Mouse (Mus musculus) limb, embryonic 14.5 days (tissue): ENCODE data around the gene Cops7b. TPM values are rescaled to one million over a fixed set of nuclear protein-coding genes. Genes with fewer than 3 reads are reported as not detected.
A peak's percentile ranks its signal among the peaks of the same experiment; 100 is the strongest.

Experiments used
- ATAC-seq: fragments of 200-750 bp; cut with Nextera tagmentation; 2 replicates; pipeline ENCODE4 v1.8.0; 2017; ENCODE audit warnings: low read depth, moderate number of reproducible peaks, moderate TSS enrichment; ENCODE audit not compliant: low FRiP score
- DNase-seq: peaks from one replicate; pipeline ENCODE4 v3.0.0-alpha.2; 2015; ENCODE audit warnings: low spot score
- H3K27ac ChIP-seq: fragments of 300-500 bp; sonication (generic); replicated peaks from 2 replicates; pipeline ENCODE4 v1.5.1; 2014; ENCODE audit warnings: low read depth, mild to moderate bottlenecking, low read length, moderate library complexity, mixed read lengths
- H3K27me3 ChIP-seq: fragments of 300-500 bp; sonication (generic); 2 replicates; pipeline ENCODE4 v1.6.1; 2014; ENCODE audit warnings: low read length, mixed read lengths; ENCODE audit not compliant: control insufficient read depth, insufficient read depth
- H3K36me3 ChIP-seq: fragments of 300-500 bp; sonication (generic); 2 replicates; pipeline ENCODE4 v1.6.1; 2014; ENCODE audit warnings: mild to moderate bottlenecking, low read length, moderate library complexity, mixed read lengths; ENCODE audit not compliant: control insufficient read depth, insufficient read depth
- H3K4me1 ChIP-seq: fragments of 300-500 bp; sonication (generic); 2 replicates; pipeline ENCODE4 v1.6.1; 2014; ENCODE audit warnings: antibody characterized with exemption, low read length, mixed read lengths; ENCODE audit not compliant: control insufficient read depth, insufficient read depth
- H3K4me2 ChIP-seq: fragments of 300-500 bp; sonication (generic); replicated peaks from 2 replicates; pipeline ENCODE4 v1.6.1; 2014; ENCODE audit warnings: low read depth, mild to moderate bottlenecking, low read length, moderate library complexity; ENCODE audit not compliant: severe bottlenecking
- H3K4me3 ChIP-seq: fragments of 300-500 bp; sonication (generic); replicated peaks from 2 replicates; pipeline ENCODE4 v1.5.1; 2014; ENCODE audit warnings: low read length
- H3K9ac ChIP-seq: fragments of 300-500 bp; sonication (generic); 2 replicates; pipeline ENCODE4 v1.6.1; 2014; ENCODE audit warnings: mild to moderate bottlenecking, low read depth, low read length, moderate library complexity; ENCODE audit not compliant: severe bottlenecking
- H3K9me3 ChIP-seq: fragments of 300-500 bp; sonication (generic); 2 replicates; pipeline ENCODE4 v1.6.1; 2016; ENCODE audit warnings: low read length; ENCODE audit not compliant: control insufficient read depth
- POLR2A ChIP-seq: fragments of 200-500 bp; IDR thresholded peaks from 2 replicates; pipeline ENCODE4 v1.8.0; 2012; ENCODE audit warnings: inconsistent platforms, mild to moderate bottlenecking, moderate library complexity, borderline replicate concordance; ENCODE audit not compliant: insufficient read depth, insufficient read length; ENCODE audit errors: extremely low read depth
- WGBS: fragments of 180-500 bp; shearing (Covaris S2); extraction: QIAGEN DNeasy Blood & Tissue Kit; methylation state at CpG from one replicate; pipeline ENCODE4 v1.1.7; 2014; 5-methylcytosine and 5-hydroxymethylcytosine counted together
- polyA plus RNA-seq, 2 experiments: library from polyadenylated mRNA; depleted of rRNA in 1 of 2; stranded (reverse) in 1 of 2; unstranded in 1 of 2; fragments of >200 nt; fragmentation: Nextera tagmentation in 1 of 2; extraction: Ambion mirVana in 1 of 2; gene quantifications; 2 replicates each; pipeline versions ENCODE4 v1.2.1 to v1.2.3; 2012 to 2014

Cops7b gene
- polyA plus RNA-seq, 2 experiments: 35.6 to 62.1 TPM

DNA sequence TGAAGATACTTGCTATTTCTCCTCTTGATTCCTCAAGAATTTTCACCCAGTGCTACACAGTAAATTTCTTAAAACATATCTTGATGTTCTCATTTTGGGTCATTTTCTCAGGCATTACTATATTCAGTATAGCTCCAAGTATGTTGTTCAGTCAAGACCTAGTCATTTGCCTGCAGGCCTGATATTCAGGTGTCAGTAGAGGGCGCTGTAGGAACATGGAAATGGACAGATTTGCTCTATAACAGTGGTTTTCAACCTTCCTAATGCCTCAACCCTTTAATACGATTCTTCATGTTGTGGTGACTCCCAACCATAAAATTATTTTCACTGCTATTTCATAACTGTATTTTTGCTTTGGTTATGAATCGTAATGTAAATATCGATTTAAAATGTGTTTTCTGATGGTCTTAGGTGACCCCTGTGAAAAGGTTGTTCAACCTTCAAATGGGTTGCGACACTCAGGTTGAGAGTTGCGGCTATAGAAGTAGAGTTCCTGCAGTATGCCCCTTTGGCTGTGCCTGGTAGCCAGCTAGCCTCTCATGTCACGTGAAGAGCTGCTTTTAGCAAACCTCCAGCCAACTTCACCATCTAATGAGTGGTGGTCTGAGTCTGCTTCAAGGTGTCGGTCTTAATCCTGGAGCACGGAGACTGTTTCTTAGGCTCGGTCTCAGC lies 35.9 kb downstream of the Cops7b start:
- TF ChIP-seq POLR2A: no peak
- no peak overlapping the region for H3K4me3 ChIP-seq
- no peaks in the 10 kb centered on the region for H3K27me3 ChIP-seq
- H3K36me3 ChIP-seq: no peaks in the 10 kb centered on the region
- ATAC-seq (peak; percentile 74), DNase-seq (peak; percentile 84)
- 63% methylated on average over 10 of the region's 10 CpGs for WGBS
- H3K9ac ChIP-seq: no peak overlapping the region
- H3K9me3 ChIP-seq: no peaks in the 10 kb centered on the region
- H3K27ac ChIP-seq: no peak overlapping the region
- peaks cover 9% of the 10 kb centered on the region for H3K4me1 ChIP-seq
- H3K4me2 ChIP-seq: no peak overlapping the region

DNA sequence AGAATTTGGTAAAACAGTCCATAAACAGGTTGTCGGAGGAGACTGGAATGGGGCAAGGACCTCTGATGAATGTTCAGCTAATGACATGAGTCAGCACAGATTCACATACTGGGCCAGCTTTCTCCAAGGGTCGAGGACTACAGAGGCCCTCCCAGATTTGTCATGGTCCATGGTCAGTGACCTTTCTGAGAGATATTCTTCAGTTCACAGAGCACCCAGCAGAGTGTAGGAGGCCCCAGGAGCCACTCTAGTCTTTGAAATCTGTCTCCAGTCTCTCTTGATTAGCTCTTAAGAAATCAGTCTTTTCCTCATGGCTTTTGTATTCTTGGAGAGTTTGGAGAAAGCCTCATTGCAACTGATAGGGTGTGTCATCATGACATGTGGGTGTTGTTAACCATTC lies 39.6 kb downstream of the Cops7b start:
- Histone ChIP-seq H3K4me3 (no peak overlapping the region), H3K4me2 (no peak overlapping the region), H3K27ac (no peak overlapping the region), H3K4me1 (peaks cover 9% of the 10 kb centered on the region), H3K9ac (no peak overlapping the region), H3K36me3 (no peaks in the 10 kb centered on the region), H3K9me3 (no peaks in the 10 kb centered on the region), H3K27me3 (no peaks in the 10 kb centered on the region)
- DNase-seq (no peak), ATAC-seq (no peak)
- no peak for TF ChIP-seq POLR2A
- 72% methylated on average over 2 of the region's 2 CpGs for WGBS

DNA sequence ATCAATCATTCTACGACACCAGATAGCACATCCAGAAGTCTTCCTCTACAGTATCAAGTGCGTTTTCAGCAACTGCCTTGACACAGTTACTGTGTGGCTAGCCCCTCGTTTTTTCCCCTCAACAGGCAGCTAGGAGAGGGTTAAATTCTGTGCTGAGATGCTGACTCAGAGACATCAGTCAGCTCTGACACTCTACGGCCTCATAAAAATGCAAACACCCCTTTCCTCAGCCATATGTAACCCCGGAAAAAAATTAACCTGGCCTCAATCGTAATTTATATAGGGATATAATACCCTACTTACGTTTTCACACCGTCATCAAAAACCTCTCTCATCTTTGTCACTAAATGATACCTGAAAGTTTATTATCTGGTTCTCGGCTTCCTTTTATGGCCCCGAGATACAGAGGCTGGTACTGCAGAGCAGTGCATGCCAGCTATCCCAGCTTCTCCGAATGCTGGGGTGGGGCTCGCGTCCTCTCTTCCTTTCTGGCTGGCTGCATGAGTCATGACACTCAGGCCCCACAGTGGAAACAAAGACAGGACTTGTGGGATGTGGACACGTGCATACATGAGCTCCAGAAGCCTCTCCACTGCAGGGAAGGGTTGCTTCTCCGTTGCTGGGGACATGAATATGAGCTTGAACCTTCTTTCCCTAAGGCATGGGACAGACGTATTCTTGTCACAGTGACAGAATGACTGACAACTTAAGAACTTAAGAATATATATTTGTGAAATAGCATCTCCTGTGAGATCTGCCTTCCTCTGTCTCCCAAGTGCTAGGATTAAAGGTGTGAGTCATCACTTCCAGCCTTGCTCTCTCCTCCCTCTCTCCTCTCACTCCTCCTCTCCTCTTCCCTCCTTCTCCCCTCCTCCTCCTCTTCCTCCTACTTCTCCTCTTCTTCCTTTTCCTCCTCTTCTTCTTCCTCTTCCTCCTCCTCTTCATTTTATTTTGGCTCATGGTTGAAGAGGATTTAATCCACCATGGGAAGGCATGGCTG lies 40.6 kb downstream of the Cops7b start:
- 22% methylated on average over 16 of the region's 16 CpGs for WGBS
- no peak overlapping the region for H3K27ac ChIP-seq
- peaks cover 9% of the 10 kb centered on the region for H3K4me1 ChIP-seq
- H3K9me3 ChIP-seq: no peaks in the 10 kb centered on the region
- no peak overlapping the region for H3K9ac ChIP-seq
- no peaks in the 10 kb centered on the region for H3K27me3 ChIP-seq
- no peaks in the 10 kb centered on the region for H3K36me3 ChIP-seq
- TF ChIP-seq POLR2A: no peak
- H3K4me3 ChIP-seq: no peak overlapping the region
- ATAC-seq: peak; percentile 47; the same call in 1 of the 2 replicates
- no peak for DNase-seq
- peak overlapping the region; percentile 19; the same call in 1 of the 2 replicates for H3K4me2 ChIP-seq

DNA sequence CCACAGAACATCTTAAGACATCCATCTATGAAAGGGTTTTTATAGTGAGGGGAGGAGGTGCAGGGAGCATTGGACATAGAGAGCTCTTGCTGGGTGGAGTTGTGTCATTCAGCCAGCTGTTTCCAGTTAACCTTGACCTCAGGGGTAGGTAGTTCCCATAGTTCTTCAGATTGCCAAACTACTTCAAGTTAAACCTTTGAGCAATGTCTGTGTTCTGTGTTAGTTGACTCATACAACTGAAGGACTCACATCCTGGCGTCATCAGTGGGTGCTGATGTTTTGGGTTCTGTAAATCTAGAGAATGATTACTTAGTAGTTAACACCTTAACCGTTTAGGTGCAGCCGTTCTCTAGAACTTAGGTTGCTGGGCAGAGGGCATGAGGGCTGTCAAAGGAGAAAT lies 45.6 kb downstream of the Cops7b start:
- ATAC-seq (no peak), DNase-seq (no peak)
- Histone ChIP-seq H3K27ac (no peak overlapping the region), H3K4me1 (peaks cover 7% of the 10 kb centered on the region; the same call in 1 of the 2 replicates), H3K4me3 (no peak overlapping the region), H3K36me3 (no peaks in the 10 kb centered on the region), H3K9ac (no peak overlapping the region), H3K4me2 (no peak overlapping the region), H3K27me3 (no peaks in the 10 kb centered on the region), H3K9me3 (no peaks in the 10 kb centered on the region)
- no peak for TF ChIP-seq POLR2A
- 50% methylated on average over 3 of the region's 3 CpGs for WGBS

DNA sequence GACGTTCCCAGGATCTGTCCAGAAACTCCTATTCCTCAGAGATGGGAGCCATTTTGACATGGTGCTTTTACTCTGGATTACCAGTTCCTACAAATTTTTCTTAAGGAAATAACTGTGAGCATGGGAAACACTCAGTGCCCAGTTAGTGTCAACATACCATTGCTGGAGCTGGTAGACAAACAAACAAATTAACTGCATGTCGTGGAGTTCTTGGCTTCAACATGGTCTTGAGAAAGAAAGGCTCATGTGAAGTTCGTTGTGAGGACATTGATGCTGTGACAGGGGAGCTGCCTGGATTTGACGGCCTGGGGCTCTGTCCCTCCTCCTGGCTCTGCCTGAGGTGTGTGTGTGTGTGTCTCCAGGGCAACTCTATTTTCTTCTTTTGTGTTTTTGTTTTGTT lies 47.2 kb downstream of the Cops7b start:
- Histone ChIP-seq H3K27ac (no peak overlapping the region), H3K36me3 (no peaks in the 10 kb centered on the region), H3K4me2 (no peak overlapping the region), H3K9me3 (no peaks in the 10 kb centered on the region), H3K9ac (no peak overlapping the region), H3K27me3 (no peaks in the 10 kb centered on the region), H3K4me1 (peaks cover 11% of the 10 kb centered on the region), H3K4me3 (no peak overlapping the region)
- TF ChIP-seq POLR2A: no peak
- ATAC-seq (no peak), DNase-seq (no peak)
- WGBS: 58% methylated on average over 4 of the region's 4 CpGs
